Mouse (Mus musculus): ENCODE results near the gene Gm5741. TPM values are rescaled to one million over a fixed set of nuclear protein-coding genes. Genes with fewer than 3 reads are reported as not detected.

Gm5741 gene
- polyA plus RNA-seq, 1 experiment from 2014 or later, result not detected

- Histone ChIP-seq H3K4me3 (peak within 1 kb of the TSS; percentile 77), H3K9me3 (no peaks in the 10 kb centered on the region), H3K4me1 (peaks cover 33% of the 10 kb centered on the region), H3K4me2 (peak within 1 kb of the TSS; percentile 86), H3K27me3 (no peaks in the 10 kb centered on the region), H3K27ac (peak within 1 kb of the TSS; percentile 100), H3K9ac (peak within 1 kb of the TSS; percentile 92), H3K36me3 (peaks cover 41% of the 10 kb centered on the region)
- WGBS, result under 1% methylated on average over 57 of the region's 59 CpGs
- ATAC-seq (ENCODE audit: insufficient number of reproducible peaks, low FRiP score, low TSS enrichment, low read depth), result peak; percentile 92
Observed at GRCm38 (mm10) chr8:85036718-85037365, 30.9 kb downstream of the Gm5741 start, which contains the start of gene Tnpo2. TSS of gene Tnpo2 (plus strand) at chr8:85036915.

- Histone ChIP-seq H3K9me3 (no peaks in the 10 kb centered on the region), H3K27me3 (no peaks in the 10 kb centered on the region), H3K36me3 (peaks cover 41% of the 10 kb centered on the region)
Observed at GRCm38 (mm10) chr8:85036381-85036717, 31.4 kb downstream of the Gm5741 start.

DNA sequence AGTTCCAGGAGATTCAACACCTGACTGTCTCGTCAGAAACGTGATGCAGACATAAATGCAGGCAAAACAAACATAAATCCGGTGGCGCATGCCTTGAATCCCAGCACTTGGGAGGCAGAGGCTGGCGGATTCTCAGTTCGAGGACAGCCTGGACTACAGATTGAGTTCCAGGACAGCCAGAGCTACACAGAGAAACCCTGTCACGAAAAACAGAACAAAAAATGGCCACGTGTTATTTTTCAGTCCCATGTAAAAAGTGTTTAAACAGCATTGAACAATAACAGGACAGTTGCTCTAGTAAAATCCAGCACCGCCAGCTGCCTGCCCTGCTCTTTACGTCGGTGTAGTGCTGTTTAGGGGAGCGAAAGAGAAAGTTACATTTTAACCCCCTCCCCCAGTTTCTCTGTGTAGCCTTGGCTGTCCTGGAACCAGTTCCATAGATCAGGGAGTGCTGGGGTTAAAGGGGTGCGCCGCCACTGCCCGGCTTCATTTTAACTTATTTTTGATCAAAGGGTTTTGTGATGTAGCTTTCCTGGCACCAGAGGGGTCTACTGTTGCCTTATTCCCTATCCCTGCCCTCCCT lies 32.0 kb downstream of the Gm5741 start:
- 1% methylated on average over 15 of the region's 15 CpGs for WGBS
- ATAC-seq (ENCODE audit: insufficient number of reproducible peaks, low FRiP score, low TSS enrichment, low read depth), result no peak
- peaks cover 39% of the 10 kb centered on the region for H3K36me3 ChIP-seq
- no peaks in the 10 kb centered on the region for H3K27me3 ChIP-seq
- H3K4me3 ChIP-seq, result peak overlapping the region; percentile 77
- H3K9ac ChIP-seq, result peak overlapping the region; percentile 51
- H3K27ac ChIP-seq, result peak overlapping the region; percentile 100
- H3K4me2 ChIP-seq, result peak overlapping the region; percentile 76
- peaks cover 30% of the 10 kb centered on the region for H3K4me1 ChIP-seq
- no peaks in the 10 kb centered on the region for H3K9me3 ChIP-seq

More at GRCm38 (mm10) chr8:85036381-85036717, 31.4 kb downstream of the Gm5741 start:
- H3K4me3 ChIP-seq, result peak overlapping the region; percentile 77
- WGBS, result 0% methylated on average over 9 of the region's 9 CpGs
- H3K4me1 ChIP-seq, result peaks cover 32% of the 10 kb centered on the region
- H3K4me2 ChIP-seq, result peak overlapping the region; percentile 76
- H3K27ac ChIP-seq, result peak overlapping the region; percentile 100
- ATAC-seq (ENCODE audit: insufficient number of reproducible peaks, low FRiP score, low TSS enrichment, low read depth), result peak; percentile 37; the same call in 1 of the 2 replicates
- peak overlapping the region; percentile 51 for H3K9ac ChIP-seq

DNA sequence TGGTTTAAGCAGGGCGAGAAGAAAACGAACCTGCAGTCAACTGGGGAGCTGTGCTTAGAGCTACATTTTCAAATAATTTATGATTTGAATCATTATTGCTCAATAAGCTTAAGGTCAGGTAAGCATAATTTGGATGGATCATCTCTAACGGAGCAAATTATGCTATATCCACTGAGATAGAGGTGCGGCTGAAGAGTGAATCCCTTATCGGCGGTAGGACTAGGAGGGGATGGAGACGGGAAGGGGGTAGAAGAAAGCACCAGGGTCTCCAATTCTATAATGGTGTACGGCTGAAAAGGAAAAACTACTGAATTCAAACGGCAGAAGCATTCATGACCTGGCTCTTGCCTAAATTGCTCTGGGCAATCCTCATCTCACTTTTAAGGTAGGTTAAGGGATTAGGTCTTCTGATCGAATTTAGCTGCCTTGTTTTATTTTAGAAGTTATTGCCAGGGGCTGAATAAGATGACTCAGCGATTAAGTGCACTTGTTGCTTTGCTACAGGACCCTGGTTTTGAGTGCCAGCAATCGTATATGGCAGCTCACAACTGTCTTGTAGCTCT lies 32.5 kb downstream of the Gm5741 start:
- Histone ChIP-seq H3K27ac (peak overlapping the region; percentile 100), H3K4me3 (peak overlapping the region; percentile 77), H3K4me2 (peak overlapping the region; percentile 76), H3K9me3 (no peaks in the 10 kb centered on the region), H3K36me3 (peaks cover 38% of the 10 kb centered on the region), H3K27me3 (no peaks in the 10 kb centered on the region), H3K4me1 (peaks cover 30% of the 10 kb centered on the region), H3K9ac (peak overlapping the region; percentile 51)
- whole genome bisulfite sequencing, result 6% methylated on average over 12 of the region's 12 CpGs
- ATAC-seq (ENCODE audit: insufficient number of reproducible peaks, low FRiP score, low TSS enrichment, low read depth), result no peak

DNA sequence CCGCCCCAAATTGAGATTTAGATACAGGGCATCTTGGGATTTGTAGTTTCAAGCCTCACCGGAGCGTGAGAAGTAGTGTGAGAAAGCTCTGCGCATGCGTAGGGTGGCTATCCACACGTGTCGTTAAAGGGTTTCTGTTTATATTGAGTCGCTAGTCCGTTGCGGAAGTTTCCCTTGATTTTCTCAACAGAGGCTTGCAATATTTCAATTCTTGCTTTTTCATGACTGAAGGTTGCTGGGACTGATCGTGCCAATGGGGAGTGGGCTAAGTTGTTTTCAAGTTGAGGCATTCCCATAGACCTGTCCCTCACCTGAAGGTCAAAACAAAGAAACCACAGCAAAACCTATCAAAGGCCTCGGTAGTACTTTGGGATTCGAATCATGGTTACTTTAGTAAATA lies 33.0 kb downstream of the Gm5741 start:
- H3K4me1 ChIP-seq, result peaks cover 30% of the 10 kb centered on the region
- no peak overlapping the region for H3K9ac ChIP-seq
- H3K36me3 ChIP-seq, result peaks cover 38% of the 10 kb centered on the region
- WGBS, result 3% methylated on average over 13 of the region's 13 CpGs
- no peak for ATAC-seq (ENCODE audit: insufficient number of reproducible peaks, low FRiP score, low TSS enrichment, low read depth)
- peak overlapping the region; percentile 76 for H3K4me2 ChIP-seq
- no peaks in the 10 kb centered on the region for H3K27me3 ChIP-seq
- H3K27ac ChIP-seq, result peak overlapping the region; percentile 100; the same call in 1 of the 2 replicates
- peak overlapping the region; percentile 77 for H3K4me3 ChIP-seq
- H3K9me3 ChIP-seq, result no peaks in the 10 kb centered on the region

DNA sequence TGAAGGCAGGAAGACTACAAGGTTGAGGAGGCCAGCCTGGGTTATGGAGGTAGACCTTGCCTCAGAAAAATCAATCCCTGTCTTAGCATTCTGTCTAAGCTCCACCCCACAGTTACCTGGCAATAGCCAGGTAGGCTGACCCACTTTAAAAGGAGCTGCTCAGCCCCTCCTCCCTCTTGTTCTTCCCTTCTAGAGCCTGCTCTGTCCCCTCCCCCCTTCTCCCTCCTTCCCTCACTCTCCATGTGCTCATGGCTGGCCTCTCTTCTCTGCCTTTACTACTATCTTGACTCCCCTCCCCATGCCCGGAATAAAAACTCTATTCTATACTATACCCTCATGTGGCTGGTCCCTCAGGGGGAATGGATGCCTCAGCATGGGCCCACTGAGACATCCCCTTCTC lies 33.9 kb downstream of the Gm5741 start:
- Histone ChIP-seq H3K4me2 (no peak overlapping the region), H3K36me3 (peaks cover 46% of the 10 kb centered on the region)

DNA sequence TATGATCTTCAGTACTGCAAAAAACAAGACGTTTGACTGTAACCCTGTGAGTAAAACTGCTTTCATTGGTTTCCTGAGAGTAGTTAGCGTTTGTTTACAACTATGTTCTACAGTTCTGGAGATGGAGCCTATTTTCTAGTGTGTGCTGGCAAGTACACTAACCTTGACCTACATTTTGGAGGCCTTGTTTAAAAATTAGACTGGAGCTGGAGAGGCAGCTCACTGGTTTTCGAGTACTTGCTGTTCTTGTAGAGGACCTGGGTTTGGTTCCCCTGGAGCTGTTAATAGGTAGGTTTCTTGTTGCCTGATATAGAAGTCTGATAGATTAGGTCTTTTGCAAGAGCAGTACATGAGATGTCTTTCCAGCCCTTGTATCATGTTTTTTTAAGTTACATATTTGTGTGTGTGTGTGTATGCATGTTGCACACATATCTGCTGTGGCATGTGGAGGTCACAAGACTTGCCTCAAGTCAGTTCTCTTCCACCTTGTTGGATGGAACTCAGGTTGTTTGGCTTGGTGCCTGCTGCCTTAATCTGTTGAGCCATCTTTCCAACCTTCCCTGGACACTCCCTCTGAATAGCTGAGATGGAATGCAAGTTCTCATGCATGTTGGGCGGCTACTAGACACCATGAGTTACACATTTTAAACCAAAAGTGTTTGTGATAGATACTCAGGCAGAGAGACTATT lies 35.0 kb downstream of the Gm5741 start:
- no peak for ATAC-seq (ENCODE audit: insufficient number of reproducible peaks, low FRiP score, low TSS enrichment, low read depth)
- Histone ChIP-seq H3K27me3 (no peaks in the 10 kb centered on the region), H3K9me3 (no peaks in the 10 kb centered on the region), H3K4me1 (peaks cover 35% of the 10 kb centered on the region), H3K9ac (no peak overlapping the region), H3K4me3 (no peak overlapping the region), H3K27ac (no peak overlapping the region), H3K36me3 (peaks cover 47% of the 10 kb centered on the region), H3K4me2 (no peak overlapping the region)
- WGBS, result 80% methylated on average over 4 of the region's 4 CpGs

More for the DNA sequence above, 33.9 kb downstream of the Gm5741 start:
- WGBS, result 66% methylated on average over 1 of the region's 1 CpGs
- no peaks in the 10 kb centered on the region for H3K9me3 ChIP-seq
- no peak overlapping the region; the same call in 1 of the 2 replicates for H3K27ac ChIP-seq
- H3K4me3 ChIP-seq, result no peak overlapping the region
- H3K9ac ChIP-seq, result no peak overlapping the region
- ATAC-seq (ENCODE audit: insufficient number of reproducible peaks, low FRiP score, low TSS enrichment, low read depth), result no peak
- H3K27me3 ChIP-seq, result no peaks in the 10 kb centered on the region
- H3K4me1 ChIP-seq, result peaks cover 32% of the 10 kb centered on the region

DNA sequence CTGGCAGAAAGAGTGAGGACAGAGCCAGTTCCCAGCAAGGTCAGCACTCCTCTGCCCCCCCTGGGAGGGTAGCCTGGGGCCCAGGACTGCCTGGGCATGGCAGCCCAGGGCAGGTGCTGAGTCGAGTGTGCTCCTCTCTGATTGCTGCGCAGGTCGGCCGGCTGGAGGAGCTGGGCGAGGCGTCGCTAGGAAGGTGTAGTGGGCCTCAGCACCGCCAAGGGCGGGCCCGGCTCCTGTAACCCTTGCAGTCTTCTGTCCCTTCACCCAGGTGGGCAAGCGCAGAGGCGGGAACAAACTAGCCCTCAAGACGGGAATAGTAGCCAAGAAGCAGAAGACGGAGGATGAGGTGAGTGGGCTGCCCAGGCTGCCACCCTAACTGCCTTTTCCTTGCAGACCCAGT lies 38.5 kb downstream of the Gm5741 start:
- ATAC-seq (ENCODE audit: insufficient number of reproducible peaks, low FRiP score, low TSS enrichment, low read depth), result no peak
- peaks cover 47% of the 10 kb centered on the region for H3K36me3 ChIP-seq

GRCm38 (mm10) chr8:85027922-85028321 lies 39.9 kb downstream of the Gm5741 start:
- Histone ChIP-seq H3K27ac (peak overlapping the region; percentile 92; the same call in 1 of the 2 replicates), H3K4me3 (peak overlapping the region; percentile 84), H3K36me3 (peaks cover 50% of the 10 kb centered on the region), H3K27me3 (no peaks in the 10 kb centered on the region), H3K9ac (peak overlapping the region; percentile 97; the same call in 1 of the 2 replicates), H3K4me2 (peak overlapping the region; percentile 88), H3K9me3 (no peaks in the 10 kb centered on the region), H3K4me1 (peaks cover 38% of the 10 kb centered on the region)
- ATAC-seq (ENCODE audit: insufficient number of reproducible peaks, low FRiP score, low TSS enrichment, low read depth), result no peak
- 27% methylated on average over 2 of the region's 2 CpGs for WGBS

More for the DNA sequence above, 38.5 kb downstream of the Gm5741 start:
- Histone ChIP-seq H3K4me2 (peak overlapping the region; percentile 88; the same call in 1 of the 2 replicates), H3K9ac (no peak overlapping the region), H3K27ac (no peak overlapping the region), H3K27me3 (no peaks in the 10 kb centered on the region), H3K9me3 (no peaks in the 10 kb centered on the region), H3K4me1 (peaks cover 39% of the 10 kb centered on the region), H3K4me3 (no peak overlapping the region)
- 86% methylated on average over 14 of the region's 14 CpGs for WGBS

GRCm38 (mm10) chr8:85027516-85027855 lies 40.3 kb downstream of the Gm5741 start:
- Histone ChIP-seq H3K36me3 (peaks cover 50% of the 10 kb centered on the region), H3K4me1 (peaks cover 38% of the 10 kb centered on the region), H3K4me3 (peak overlapping the region; percentile 84), H3K9me3 (no peaks in the 10 kb centered on the region), H3K27ac (peak overlapping the region; percentile 92), H3K4me2 (peak overlapping the region; percentile 88), H3K9ac (peak overlapping the region; percentile 97), H3K27me3 (no peaks in the 10 kb centered on the region)
- WGBS, result 1% methylated on average over 13 of the region's 13 CpGs
- ATAC-seq (ENCODE audit: insufficient number of reproducible peaks, low FRiP score, low TSS enrichment, low read depth), result no peak

DNA sequence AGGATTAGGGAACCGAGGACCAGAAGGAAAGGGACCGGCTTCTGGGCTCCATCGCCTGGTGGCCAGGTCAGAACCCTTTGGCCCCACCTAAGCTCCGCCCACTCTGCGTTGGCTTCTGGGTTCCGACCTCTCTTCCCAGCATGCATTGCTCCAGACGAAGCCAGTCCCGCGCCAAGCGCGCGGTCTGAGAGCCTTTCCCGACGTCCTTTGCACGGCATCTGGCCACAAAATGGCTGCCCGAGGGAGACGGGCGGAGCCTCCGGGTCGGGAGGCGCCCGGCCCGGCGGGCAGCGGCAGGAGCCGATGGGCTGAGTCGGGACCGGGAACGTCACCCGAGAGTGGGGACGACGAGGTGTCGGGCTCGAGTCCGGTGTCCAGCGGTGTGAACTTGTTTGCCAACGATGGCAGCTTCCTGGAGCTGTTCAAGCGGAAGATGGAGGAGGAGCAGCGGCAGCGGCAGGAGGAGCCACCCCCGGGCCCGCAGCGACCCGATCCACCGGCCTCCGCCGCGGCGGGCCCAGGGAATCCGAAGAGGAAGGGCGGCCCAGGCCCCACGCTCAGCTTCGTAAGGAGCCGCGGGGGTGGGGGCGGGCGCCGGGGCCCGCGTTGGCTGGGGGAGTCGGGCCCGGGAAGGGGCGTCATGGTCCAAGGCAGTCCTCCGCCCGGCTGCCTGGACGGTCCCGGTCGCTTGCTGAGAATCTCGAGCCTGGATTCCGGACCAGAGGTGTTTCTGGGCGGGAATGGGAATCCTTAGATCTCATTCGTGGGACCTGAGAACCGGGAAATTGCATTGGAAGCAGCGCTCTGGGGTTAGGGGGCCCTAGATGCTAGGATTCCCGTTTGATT lies 40.9 kb downstream of the Gm5741 start, which contains the start of gene Trir:
Trir (plus strand) TSS at position 154 of the 846 bp plus-strand sequence.
- WGBS, result under 1% methylated on average over 62 of the region's 75 CpGs
- peaks cover 50% of the 10 kb centered on the region for H3K36me3 ChIP-seq
- H3K27ac ChIP-seq, result peak within 1 kb of the TSS; percentile 92
- H3K4me2 ChIP-seq, result peak within 1 kb of the TSS; percentile 88
- peak; percentile 79 for ATAC-seq (ENCODE audit: insufficient number of reproducible peaks, low FRiP score, low TSS enrichment, low read depth)
- no peaks in the 10 kb centered on the region for H3K9me3 ChIP-seq
- H3K4me1 ChIP-seq, result peaks cover 38% of the 10 kb centered on the region
- peak within 1 kb of the TSS; percentile 97 for H3K9ac ChIP-seq
- no peaks in the 10 kb centered on the region for H3K27me3 ChIP-seq
- peak within 1 kb of the TSS; percentile 84 for H3K4me3 ChIP-seq

Measured in limb, embryonic 15.5 days (tissue).